Mouse (Mus musculus): ENCODE measurements around the gene Klhl40.

DNA sequence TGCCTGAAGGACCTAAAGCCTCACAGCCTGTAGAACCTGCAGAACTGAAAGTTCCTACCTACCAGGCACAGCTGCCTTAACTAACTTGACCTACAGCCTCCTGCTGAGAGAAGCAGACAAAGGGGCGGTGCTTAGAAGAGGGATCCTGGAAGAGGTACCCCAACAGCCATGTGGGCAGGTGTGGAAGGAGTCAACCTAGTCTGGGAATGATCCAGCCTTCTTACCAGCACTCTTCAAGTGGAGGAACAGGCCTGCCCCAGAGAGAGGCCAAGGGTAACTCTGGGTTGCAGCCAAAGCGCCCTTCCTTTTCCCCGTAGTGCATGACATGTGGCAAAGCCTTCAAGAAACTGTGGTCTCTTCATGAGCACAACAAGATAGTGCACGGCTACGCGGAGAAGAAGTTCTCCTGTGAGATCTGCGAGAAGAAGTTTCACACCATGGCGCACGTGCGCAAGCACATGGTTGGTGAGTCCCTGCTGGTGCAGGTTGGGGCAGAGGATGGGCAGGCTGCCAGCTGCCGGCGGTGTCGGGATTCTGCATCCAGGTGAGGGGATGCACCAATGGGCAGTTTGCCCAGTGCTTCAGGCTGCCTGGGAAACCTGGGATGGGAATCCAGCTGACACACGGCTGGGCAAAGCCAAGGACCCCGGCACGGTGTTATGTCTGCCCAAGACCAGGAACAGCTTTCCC is 12.1 kb upstream of the Klhl40 start:
- TF ChIP-seq CTCF (IDR thresholded peaks at IDR 0.05; ENCODE audit: insufficient read depth, low read depth, low read length) (no peak), POLR2A (IDR thresholded peaks at IDR 0.05; ENCODE audit: insufficient read depth, low read depth, low read length) (no peak)
